Mouse (Mus musculus): Measurements from ENCODE around the gene Card19. TPM values are rescaled to one million over a fixed set of nuclear protein-coding genes. Genes with fewer than 3 reads are reported as not detected.

Gene Card19
- polyA plus RNA-seq, 1 experiment from 2014 or later = 16.1 TPM

GRCm38 (mm10) chr13:49224314-49224713 lies 8.5 kb upstream of the Card19 start:
- no peak overlapping the region for H3K4me2 ChIP-seq
- no peak overlapping the region for H3K27ac ChIP-seq
- H3K4me1 ChIP-seq = no peaks in the 10 kb centered on the region
- no peak overlapping the region for H3K4me3 ChIP-seq
- 20% methylated on average over 10 of the region's 10 CpGs for WGBS
- H3K27me3 ChIP-seq = peaks cover 4% of the 10 kb centered on the region; the same call in 1 of the 2 replicates
- H3K36me3 ChIP-seq (ENCODE audit: poor library complexity, severe bottlenecking) = no peaks in the 10 kb centered on the region
- H3K9me3 ChIP-seq (replicated peaks) = 0 out of 2 replicates have a peak, but pooled peaks cover 2% of the 10 kb centered on the region
- no peak overlapping the region for H3K9ac ChIP-seq
- no peak for ATAC-seq

GRCm38 (mm10) chr13:49220912-49221311 lies 5.1 kb upstream of the Card19 start:
- H3K27ac ChIP-seq = no peak overlapping the region
- no peaks in the 10 kb centered on the region for H3K36me3 ChIP-seq (ENCODE audit: poor library complexity, severe bottlenecking)
- WGBS = 28% methylated on average over 5 of the region's 5 CpGs
- no peak overlapping the region for H3K9ac ChIP-seq
- no peak overlapping the region for H3K4me3 ChIP-seq
- no peak for ATAC-seq
- peaks cover 17% of the 10 kb centered on the region for H3K27me3 ChIP-seq
- no peak overlapping the region for H3K4me2 ChIP-seq
- H3K9me3 ChIP-seq (replicated peaks) = 0 out of 2 replicates have a peak, but pooled peaks cover 2% of the 10 kb centered on the region
- H3K4me1 ChIP-seq = peaks cover 4% of the 10 kb centered on the region; the same call in 1 of the 2 replicates

GRCm38 (mm10) chr13:49219367-49219766 lies 3.5 kb upstream of the Card19 start:
- Histone ChIP-seq H3K4me2 (no peak overlapping the region), H3K9ac (no peak overlapping the region), H3K4me3 (no peak overlapping the region), H3K27me3 (peaks cover 21% of the 10 kb centered on the region), H3K36me3 (ENCODE audit: poor library complexity, severe bottlenecking) (no peaks in the 10 kb centered on the region), H3K9me3 (replicated peaks) (0 out of 2 replicates have a peak, but pooled peaks cover 2% of the 10 kb centered on the region), H3K4me1 (peaks cover 15% of the 10 kb centered on the region), H3K27ac (no peak overlapping the region)
- no peak for ATAC-seq
- WGBS = 82% methylated on average over 4 of the region's 4 CpGs

- no peak overlapping the region for H3K27ac ChIP-seq
- H3K36me3 ChIP-seq (ENCODE audit: poor library complexity, severe bottlenecking) = no peaks in the 10 kb centered on the region
- ATAC-seq = no peak
- H3K4me1 ChIP-seq = peaks cover 22% of the 10 kb centered on the region
- H3K9me3 ChIP-seq (replicated peaks) = 0 out of 2 replicates have a peak, but pooled peaks cover 2% of the 10 kb centered on the region
- no peak overlapping the region for H3K4me2 ChIP-seq
- 13% methylated on average over 3 of the region's 3 CpGs for WGBS
- no peak overlapping the region for H3K4me3 ChIP-seq
- peaks cover 21% of the 10 kb centered on the region for H3K27me3 ChIP-seq
- H3K9ac ChIP-seq = no peak overlapping the region
Measured at GRCm38 (mm10) chr13:49218651-49219050, 2.8 kb upstream of the Card19 start.

GRCm38 (mm10) chr13:49216808-49217561 lies 1.1 kb upstream of the Card19 start:
- WGBS = 54% methylated on average over 9 of the region's 9 CpGs
- no peaks in the 10 kb centered on the region for H3K36me3 ChIP-seq (ENCODE audit: poor library complexity, severe bottlenecking)

GRCm38 (mm10) chr13:49216220-49216552 lies 349 bp upstream of the Card19 start:
- no peak overlapping the region for H3K27ac ChIP-seq
- no peaks in the 10 kb centered on the region for H3K36me3 ChIP-seq (ENCODE audit: poor library complexity, severe bottlenecking)
- H3K4me2 ChIP-seq = peak overlapping the region; percentile 92
- peak overlapping the region; percentile 73 for H3K9ac ChIP-seq
- no peak; the same call in 1 of the 2 replicates for ATAC-seq
- 3% methylated on average over 17 of the region's 17 CpGs for WGBS
- peak overlapping the region; percentile 75 for H3K4me3 ChIP-seq
- peaks cover 21% of the 10 kb centered on the region for H3K27me3 ChIP-seq
- 0 out of 2 replicates have a peak, but pooled peaks cover 2% of the 10 kb centered on the region for H3K9me3 ChIP-seq (replicated peaks)
- H3K4me1 ChIP-seq = peaks cover 43% of the 10 kb centered on the region

More at GRCm38 (mm10) chr13:49216808-49217561, 1.1 kb upstream of the Card19 start:
- no peak for ATAC-seq
- Histone ChIP-seq H3K27me3 (peaks cover 21% of the 10 kb centered on the region), H3K4me3 (no peak overlapping the region), H3K9me3 (replicated peaks) (0 out of 2 replicates have a peak, but pooled peaks cover 2% of the 10 kb centered on the region), H3K4me1 (peaks cover 35% of the 10 kb centered on the region), H3K4me2 (0 out of 2 replicates have a peak overlapping the region, but pooled peaks have one; percentile 92), H3K9ac (no peak overlapping the region), H3K27ac (no peak overlapping the region)

- H3K27me3 ChIP-seq = peaks cover 21% of the 10 kb centered on the region
- H3K4me2 ChIP-seq = peak overlapping the region; percentile 92
- H3K9ac ChIP-seq = peak overlapping the region; percentile 73
- no peak; the same call in none of the 2 replicates for ATAC-seq
- WGBS = 13% methylated on average over 5 of the region's 5 CpGs
- no peaks in the 10 kb centered on the region for H3K9me3 ChIP-seq (replicated peaks)
- H3K36me3 ChIP-seq (ENCODE audit: poor library complexity, severe bottlenecking) = no peaks in the 10 kb centered on the region
- H3K27ac ChIP-seq = no peak overlapping the region
- peak overlapping the region; percentile 75 for H3K4me3 ChIP-seq
- H3K4me1 ChIP-seq = peaks cover 44% of the 10 kb centered on the region
Measured at GRCm38 (mm10) chr13:49215128-49215503, 721 bp downstream of the Card19 start.

- WGBS = 67% methylated on average over 3 of the region's 3 CpGs
- H3K27me3 ChIP-seq = peaks cover 21% of the 10 kb centered on the region
- no peaks in the 10 kb centered on the region for H3K36me3 ChIP-seq (ENCODE audit: poor library complexity, severe bottlenecking)
- no peak overlapping the region for H3K9ac ChIP-seq
- H3K27ac ChIP-seq = no peak overlapping the region
- ATAC-seq = no peak
- H3K9me3 ChIP-seq (replicated peaks) = no peaks in the 10 kb centered on the region
- H3K4me3 ChIP-seq = no peak overlapping the region
- peaks cover 44% of the 10 kb centered on the region for H3K4me1 ChIP-seq
- peak overlapping the region; percentile 92 for H3K4me2 ChIP-seq
Measured at GRCm38 (mm10) chr13:49214454-49214853, 1.4 kb downstream of the Card19 start.

- Histone ChIP-seq H3K27me3 (peaks cover 21% of the 10 kb centered on the region), H3K9ac (no peak overlapping the region), H3K27ac (0 out of 2 replicates have a peak overlapping the region, but pooled peaks have one; percentile 48), H3K4me2 (no peak overlapping the region), H3K36me3 (ENCODE audit: poor library complexity, severe bottlenecking) (no peaks in the 10 kb centered on the region), H3K9me3 (replicated peaks) (no peaks in the 10 kb centered on the region), H3K4me1 (peaks cover 44% of the 10 kb centered on the region), H3K4me3 (no peak overlapping the region)
- no peak for ATAC-seq
- WGBS = 57% methylated on average over 4 of the region's 4 CpGs
Measured at GRCm38 (mm10) chr13:49213531-49213932, 2.3 kb downstream of the Card19 start.

GRCm38 (mm10) chr13:49212711-49213500 lies 2.9 kb downstream of the Card19 start:
- Histone ChIP-seq H3K9me3 (replicated peaks) (no peaks in the 10 kb centered on the region), H3K27ac (no peak overlapping the region), H3K4me1 (peaks cover 44% of the 10 kb centered on the region), H3K9ac (no peak overlapping the region), H3K27me3 (peaks cover 19% of the 10 kb centered on the region), H3K4me3 (no peak overlapping the region), H3K4me2 (no peak overlapping the region), H3K36me3 (ENCODE audit: poor library complexity, severe bottlenecking) (no peaks in the 10 kb centered on the region)
- 83% methylated on average over 4 of the region's 4 CpGs for WGBS
- no peak for ATAC-seq

- no peaks in the 10 kb centered on the region for H3K9me3 ChIP-seq (replicated peaks)
- H3K4me1 ChIP-seq = peaks cover 34% of the 10 kb centered on the region
- no peaks in the 10 kb centered on the region for H3K36me3 ChIP-seq (ENCODE audit: poor library complexity, severe bottlenecking)
- no peak for ATAC-seq
- WGBS = 64% methylated on average over 7 of the region's 7 CpGs
- no peak overlapping the region for H3K4me2 ChIP-seq
- H3K9ac ChIP-seq = no peak overlapping the region
- H3K27ac ChIP-seq = no peak overlapping the region
- no peak overlapping the region for H3K4me3 ChIP-seq
- no peaks in the 10 kb centered on the region for H3K27me3 ChIP-seq
Measured at GRCm38 (mm10) chr13:49209306-49209705, 6.5 kb downstream of the Card19 start.

- no peaks in the 10 kb centered on the region for H3K27me3 ChIP-seq
- no peak overlapping the region for H3K27ac ChIP-seq
- 100% methylated on average over 2 of the region's 2 CpGs for WGBS
- no peak for ATAC-seq
- no peaks in the 10 kb centered on the region for H3K9me3 ChIP-seq (replicated peaks)
- H3K36me3 ChIP-seq (ENCODE audit: poor library complexity, severe bottlenecking) = no peaks in the 10 kb centered on the region
- no peak overlapping the region for H3K4me2 ChIP-seq
- H3K4me3 ChIP-seq = no peak overlapping the region
- H3K4me1 ChIP-seq = peaks cover 8% of the 10 kb centered on the region
- no peak overlapping the region; the same call in 1 of the 2 replicates for H3K9ac ChIP-seq
Measured at GRCm38 (mm10) chr13:49206341-49206740, 9.5 kb downstream of the Card19 start.
